Mouse (Mus musculus) heart, adult 9 months (tissue): Measurements from ENCODE around the gene Mtif3.
"Not testable (repeated sequence)": the region's sequence is repeated elsewhere in the genome, so short reads cannot be mapped to it uniquely, and the experiment has no call there.

Experiments
- DNase-seq, 2 experiments: peaks; one replicate each; pipeline ENCODE4 v3.0.0; 2022; ENCODE audit warnings: low spot score in 2 of 2

The Mtif3 gene

GRCm38 (mm10) chr5:146954576-146954975, 9.0 kb downstream of the Mtif3 start:
- no peak for DNase-seq

- DNase-seq = peak; percentile 71 to 77
These were observed 15.0 kb downstream of the Mtif3 start, which contains the start of gene Gtf3a for GRCm38 (mm10) chr5:146948508-146949088. Gene Gtf3a, plus strand, starts transcription at chr5:146948657.

- no peak for DNase-seq
These were observed 15.5 kb downstream of the Mtif3 start for GRCm38 (mm10) chr5:146948041-146948507.

- no peak for DNase-seq
These were observed 16.1 kb downstream of the Mtif3 start for GRCm38 (mm10) chr5:146947497-146947896.

GRCm38 (mm10) chr5:146946682-146947081, 16.9 kb downstream of the Mtif3 start:
- DNase-seq = no peak

GRCm38 (mm10) chr5:146944568-146944967, 19.0 kb downstream of the Mtif3 start:
- no peak for DNase-seq

GRCm38 (mm10) chr5:146942965-146943364, 20.6 kb downstream of the Mtif3 start:
- DNase-seq = no peak

GRCm38 (mm10) chr5:146941939-146942338, 21.7 kb downstream of the Mtif3 start:
- DNase-seq = not testable (repeated sequence)

- peak in 1 of 2 experiments; percentile 23 for DNase-seq
These were observed 23.4 kb downstream of the Mtif3 start for GRCm38 (mm10) chr5:146940219-146940618.

- no peak for DNase-seq
These were observed 24.3 kb downstream of the Mtif3 start for GRCm38 (mm10) chr5:146939109-146939796.

- no peak for DNase-seq
These were observed 25.8 kb downstream of the Mtif3 start for GRCm38 (mm10) chr5:146937541-146938503.

- DNase-seq = no peak
These were observed 30.1 kb downstream of the Mtif3 start for GRCm38 (mm10) chr5:146933466-146933865.

GRCm38 (mm10) chr5:146931904-146932553, 31.6 kb downstream of the Mtif3 start:
- DNase-seq = no peak

GRCm38 (mm10) chr5:146931422-146931821, 32.2 kb downstream of the Mtif3 start:
- DNase-seq = no peak

- DNase-seq = no peak
These were observed 36.9 kb downstream of the Mtif3 start for GRCm38 (mm10) chr5:146926673-146927072.

- DNase-seq = no peak
These were observed 40.1 kb downstream of the Mtif3 start for GRCm38 (mm10) chr5:146923547-146923946.

- no peak for DNase-seq
These were observed 42.4 kb downstream of the Mtif3 start for GRCm38 (mm10) chr5:146921224-146921623.

GRCm38 (mm10) chr5:146920314-146921161, 43.1 kb downstream of the Mtif3 start:
- DNase-seq = no peak

- DNase-seq = no peak
These were observed 43.7 kb downstream of the Mtif3 start for GRCm38 (mm10) chr5:146919874-146920273.

GRCm38 (mm10) chr5:146917357-146917756, 46.2 kb downstream of the Mtif3 start:
- not testable (repeated sequence) for DNase-seq

- no peak for DNase-seq
These were observed 46.8 kb downstream of the Mtif3 start for GRCm38 (mm10) chr5:146916806-146917205.
